Mouse (Mus musculus): ENCODE results near the gene Ppp1r14a. TPM values are rescaled to one million over a fixed set of nuclear protein-coding genes. Genes with fewer than 3 reads are reported as not detected.
A peak's percentile ranks its signal among the peaks of the same experiment; 100 is the strongest.

The Ppp1r14a gene
- 3.8 and 3.9 TPM in 2 replicates for total RNA-seq (2012; rRNA removed)
- 1 to 10 TPM in 1 of 2 experiments, not detected in 1; 7.1 TPM for polyA plus RNA-seq (2012; ENCODE audit: insufficient read depth in 1 of 2, insufficient read length in 2 of 2, low read depth in 1 of 2, low replicate concordance in 2 of 2, missing spikeins in 1 of 2)

GRCm38 (mm10) chr7:29288942-29289638, at the start of gene Ppp1r14a:
TSS of gene Ppp1r14a (plus strand) at chr7:29289308.
- no peaks in the 10 kb centered on the region for H3K9me3 ChIP-seq (replicated peaks; ENCODE audit: insufficient read depth, low read length)
- no peak for TF ChIP-seq ZNF384 (IDR thresholded peaks at IDR 0.05; ENCODE audit: low read depth, low read length)
- TF ChIP-seq RAD21 (IDR thresholded peaks at IDR 0.05; ENCODE audit: low read depth, low read length): peak; percentile 30
- 0 out of 2 replicates have a peak, but pooled peaks have one; percentile 6 for TF ChIP-seq TCF12 (IDR thresholded peaks at IDR 0.05; ENCODE audit: low read depth, low read length)
- TF ChIP-seq MAZ (IDR thresholded peaks at IDR 0.05; ENCODE audit: low read depth, low read length): peak; percentile 75; the same call in 1 of the 2 replicates
- peak; percentile 70 for TF ChIP-seq SIN3A (IDR thresholded peaks at IDR 0.05; ENCODE audit: low read length)
- no peak for TF ChIP-seq TBP (IDR thresholded peaks at IDR 0.05; ENCODE audit: low read depth, low read length)
- 0 out of 2 replicates have a peak, but pooled peaks have one; percentile 42 for TF ChIP-seq ZMIZ1 (IDR thresholded peaks at IDR 0.05; ENCODE audit: low read depth, low read length)
- no peak for TF ChIP-seq ZKSCAN1 (IDR thresholded peaks at IDR 0.05; ENCODE audit: low read depth, low read length)
- peak; percentile 71 for TF ChIP-seq SMC3 (IDR thresholded peaks at IDR 0.05; ENCODE audit: low read depth, low read length)
- no peak for TF ChIP-seq USF2 (IDR thresholded peaks at IDR 0.05; ENCODE audit: borderline replicate concordance in 1 of 2, insufficient read depth in 1 of 2, low read depth in 1 of 2, low read length in 2 of 2)
- no peak for TF ChIP-seq USF1 (IDR thresholded peaks at IDR 0.05; ENCODE audit: low read depth, low read length)
- TF ChIP-seq ELF1 (IDR thresholded peaks at IDR 0.05; ENCODE audit: low read depth, low read length): 0 out of 2 replicates have a peak, but pooled peaks have one; percentile 8
- 0 out of 2 replicates have a peak, but pooled peaks have one; percentile 30 for TF ChIP-seq BHLHE40 (IDR thresholded peaks at IDR 0.05; ENCODE audit: borderline replicate concordance, low read depth, low read length)
- no peak for TF ChIP-seq GABPA (IDR thresholded peaks at IDR 0.05; ENCODE audit: low read depth, low read length)
- TF ChIP-seq RCOR1 (IDR thresholded peaks at IDR 0.05; ENCODE audit: low read depth, low read length): no peak
- TF ChIP-seq MAFK (IDR thresholded peaks at IDR 0.05; ENCODE audit: borderline replicate concordance, low read depth, low read length): no peak
- TF ChIP-seq MXI1 (IDR thresholded peaks at IDR 0.05; ENCODE audit: low read depth, low read length): peak; percentile 47; the same call in 1 of the 2 replicates
- no peak for TF ChIP-seq EP300 (IDR thresholded peaks at IDR 0.05; ENCODE audit: low read depth in 1 of 2, low read length in 2 of 2)
- no peak for TF ChIP-seq MAX (IDR thresholded peaks at IDR 0.05; ENCODE audit: low read length)
- no peak for TF ChIP-seq CHD1 (IDR thresholded peaks at IDR 0.05; ENCODE audit: low read depth, low read length)
- peak; percentile 21 to 59; a peak in 2 of 4 replicates for TF ChIP-seq POLR2A (IDR thresholded peaks at IDR 0.05; ENCODE audit: control insufficient read depth in 1 of 2, insufficient read depth in 1 of 2, low read depth in 1 of 2, low read length in 2 of 2, poor library complexity in 1 of 2)
- TF ChIP-seq ETS1 (IDR thresholded peaks at IDR 0.05; ENCODE audit: low read depth, low read length): no peak
- peak; percentile 36; the same call in 1 of the 2 replicates for TF ChIP-seq ZC3H11A (IDR thresholded peaks at IDR 0.05; ENCODE audit: low read depth, low read length)
- TF ChIP-seq JUND (IDR thresholded peaks at IDR 0.05; ENCODE audit: low read depth, low read length): no peak
- TF ChIP-seq HCFC1 (IDR thresholded peaks at IDR 0.05; ENCODE audit: low read depth, low read length): peak; percentile 43; the same call in 1 of the 2 replicates
- TF ChIP-seq CTCF (IDR thresholded peaks at IDR 0.05 in 2 of 3, conservative IDR thresholded peaks at IDR 0.05 in 1 of 3; ENCODE audit: control insufficient read depth in 1 of 3, insufficient read depth in 1 of 3, low read depth in 2 of 3, low read length in 3 of 3, poor library complexity in 1 of 3, severe bottlenecking in 1 of 3): peak; percentile 77 to 91 (median 79)
- TF ChIP-seq MYC (IDR thresholded peaks at IDR 0.05; ENCODE audit: low read depth, low read length): no peak
- TF ChIP-seq CHD2 (IDR thresholded peaks at IDR 0.05; ENCODE audit: low read length): no peak
- no peak for TF ChIP-seq E2F4 (IDR thresholded peaks at IDR 0.05; ENCODE audit: borderline replicate concordance, low read depth, low read length)
- TF ChIP-seq TAL1 (IDR thresholded peaks at IDR 0.05; ENCODE audit: low read length): no peak
- TF ChIP-seq POLR2AphosphoS5 (IDR thresholded peaks at IDR 0.05; ENCODE audit: borderline replicate concordance, low read depth, low read length): no peak
- peak; percentile 42 for TF ChIP-seq NELFE (IDR thresholded peaks at IDR 0.05; ENCODE audit: low read depth, low read length)
- TF ChIP-seq GATA1 (IDR thresholded peaks at IDR 0.05; ENCODE audit: low read depth, low read length): no peak
- no peak for TF ChIP-seq POLR2AphosphoS2 (IDR thresholded peaks at IDR 0.05; ENCODE audit: low read length)
- TF ChIP-seq MYB (IDR thresholded peaks at IDR 0.05; ENCODE audit: low read depth, low read length): no peak
- no peak for TF ChIP-seq KAT2A (conservative IDR thresholded peaks at IDR 0.05; ENCODE audit: low read depth, low read length)

More at GRCm38 (mm10) chr7:29288942-29289638, at the start of gene Ppp1r14a:
- Histone ChIP-seq H3K9ac (ENCODE audit: control insufficient read depth, low read depth, low read length, poor library complexity, severe bottlenecking) (peak within 1 kb of the TSS; percentile 70), H3K4me3 (ENCODE audit: control insufficient read depth in 1 of 2, insufficient read depth in 1 of 2, low read depth in 2 of 2, low read length in 2 of 2) (peak within 1 kb of the TSS; percentile 68 to 95), H3K79me2 (ENCODE audit: control insufficient read depth, insufficient read depth, low read length, poor library complexity) (no peaks in the 10 kb centered on the region), H3K36me3 (ENCODE audit: control insufficient read depth in 1 of 2, insufficient read depth in 2 of 2, low read length in 2 of 2) (peaks cover 0 to 8% of the 10 kb centered on the region in 2 experiments; a peak in 2 of 4 replicates), H3K27me3 (ENCODE audit: control insufficient read depth in 1 of 2, insufficient read depth in 2 of 2, low read length in 2 of 2) (no peaks in the 10 kb centered on the region), H3K27ac (ENCODE audit: control insufficient read depth, low read depth, low read length) (no peak within 1 kb of the TSS), H3K4me1 (ENCODE audit: control insufficient read depth in 1 of 2, insufficient read depth in 2 of 2, low read length in 2 of 2) (peaks cover 14 to 21% of the 10 kb centered on the region in 2 experiments)
- peak; percentile 81 for DNase-seq (ENCODE audit: low read depth, low spot score)

Data from MEL (cell line).